8 mouse cellular contexts compared by ENCODE assay signal in genomic region chr12:105025271-105025946, GRCm38 (mm10). TPM values are rescaled to one million over a fixed set of nuclear protein-coding genes. Genes with fewer than 3 reads are reported as not detected.
DNase-seq lines count a peak whose midpoint lies in the region; ATAC-seq lines count a peak whose summit lies in the region.

No protein-coding gene starts in this region.

- no peaks in the 10 kb centered on the region for H3K9me3 ChIP-seq in forebrain, embryonic 15.5 days
- peaks cover 10% of the 10 kb centered on the region for H3K9me3 ChIP-seq in hindbrain, embryonic 13.5 days
- peaks cover 15% of the 10 kb centered on the region for H3K9me3 ChIP-seq in midbrain, embryonic 12.5 days

- intact Hi-C loops in left cerebral cortex, postnatal 4 days (cut with DNase I): loop anchor here (2.0 kb wide), 1 partner anchor 73 kb away; no protein-coding TSS in a partner anchor

- peak; percentile 57 for DNase-seq in ovary, postnatal 36 days (ENCODE audit: low spot score)
- no peak for DNase-seq in ovary, adult 18-20 months (ENCODE audit: low spot score)
- peak; percentile 89 for DNase-seq in c-Kit-positive CD71-positive TER-119-positive erythroid progenitor cells, embryonic 14.5 days (ENCODE audit: low spot score)
- DNase-seq in left cerebral cortex, postnatal 4 days: peak; percentile 80
- peak; percentile 63 to 71 for DNase-seq in spleen, postnatal 36 days (ENCODE audit: low spot score in 2 of 2)

- no peak overlapping the region for H3K4me3 ChIP-seq in forebrain, embryonic 15.5 days
- H3K4me3 ChIP-seq in hindbrain, embryonic 13.5 days: no peak overlapping the region
- no peak overlapping the region for H3K4me3 ChIP-seq in midbrain, embryonic 12.5 days

- peak; percentile 59 for ATAC-seq in forebrain, embryonic 15.5 days (replicated peaks)
- ATAC-seq in hindbrain, embryonic 13.5 days (ENCODE audit: low FRiP score): peak; percentile 53; the same call in 1 of the 2 replicates
- 0 out of 2 replicates have a peak, but pooled peaks have one; percentile 16 for ATAC-seq in midbrain, embryonic 12.5 days (ENCODE audit: low FRiP score, low read depth)

- H3K4me1 ChIP-seq in forebrain, embryonic 15.5 days: peaks cover 4% of the 10 kb centered on the region
- peaks cover 4% of the 10 kb centered on the region for H3K4me1 ChIP-seq in hindbrain, embryonic 13.5 days (replicated peaks)
- 0 out of 2 replicates have a peak, but pooled peaks cover 2% of the 10 kb centered on the region for H3K4me1 ChIP-seq in midbrain, embryonic 12.5 days

- H3K27me3 ChIP-seq in forebrain, embryonic 15.5 days: no peaks in the 10 kb centered on the region
- H3K27me3 ChIP-seq in hindbrain, embryonic 13.5 days: no peaks in the 10 kb centered on the region
- no peaks in the 10 kb centered on the region for H3K27me3 ChIP-seq in midbrain, embryonic 12.5 days

- H3K4me2 ChIP-seq in forebrain, embryonic 15.5 days (replicated peaks): no peak overlapping the region
- no peak overlapping the region for H3K4me2 ChIP-seq in hindbrain, embryonic 13.5 days
- no peak overlapping the region for H3K4me2 ChIP-seq in midbrain, embryonic 12.5 days (replicated peaks)

- no peak overlapping the region for H3K9ac ChIP-seq in forebrain, embryonic 15.5 days (replicated peaks)
- no peak overlapping the region for H3K9ac ChIP-seq in hindbrain, embryonic 13.5 days
- H3K9ac ChIP-seq in midbrain, embryonic 12.5 days (replicated peaks): no peak overlapping the region

- WGBS in forebrain, embryonic 15.5 days: 53% methylated on average over 8 of the region's 8 CpGs
- 51% methylated on average over 8 of the region's 8 CpGs for WGBS in hindbrain, embryonic 13.5 days
- 54% methylated on average over 8 of the region's 8 CpGs for WGBS in midbrain, embryonic 12.5 days

- H3K36me3 ChIP-seq in forebrain, embryonic 15.5 days: peaks cover 6% of the 10 kb centered on the region; the same call in 1 of the 2 replicates
- peaks cover 25% of the 10 kb centered on the region for H3K36me3 ChIP-seq in hindbrain, embryonic 13.5 days
- peaks cover 19% of the 10 kb centered on the region for H3K36me3 ChIP-seq in midbrain, embryonic 12.5 days

- H3K27ac ChIP-seq in forebrain, embryonic 15.5 days (replicated peaks): no peak overlapping the region
- H3K27ac ChIP-seq in hindbrain, embryonic 13.5 days: no peak overlapping the region
- H3K27ac ChIP-seq in midbrain, embryonic 12.5 days (replicated peaks): no peak overlapping the region

RNA-seq across cellular contexts. Expression of gene Glrx5, which starts 7.1 kb away (rescaled TPM):
- 145 and 149 TPM in 2 replicates for polyA plus RNA-seq in forebrain, embryonic 15.5 days (2015; fragmentation: Nextera tagmentation; extraction: Ambion mirVana)
- 156 and 158 TPM in 2 replicates for polyA plus RNA-seq in hindbrain, embryonic 13.5 days (2015; fragmentation: Nextera tagmentation; extraction: Ambion mirVana)
- total RNA-seq in left cerebral cortex, postnatal 4 days (2021): 10 to 100 TPM; 50.6 to 56.2 TPM
- 161 and 165 TPM in 2 replicates for polyA plus RNA-seq in midbrain, embryonic 12.5 days (2016; fragmentation: Nextera tagmentation; extraction: Ambion mirVana)

RNA-seq across cellular contexts. Expression of gene Syne3, which starts 15.8 kb away (rescaled TPM):
- polyA plus RNA-seq in forebrain, embryonic 15.5 days (2015; fragmentation: Nextera tagmentation; extraction: Ambion mirVana): 0.11 TPM in 1 of 2 replicates, not detected in the other
- polyA plus RNA-seq in hindbrain, embryonic 13.5 days (2015; fragmentation: Nextera tagmentation; extraction: Ambion mirVana): 0.25 and 0.31 TPM in 2 replicates
- total RNA-seq in left cerebral cortex, postnatal 4 days (2021): 1 to 10 TPM in 1 of 2 experiments, under 1 TPM in 1; 0.82 to 1.4 TPM
- 0.14 and 0.18 TPM in 2 replicates for polyA plus RNA-seq in midbrain, embryonic 12.5 days (2016; fragmentation: Nextera tagmentation; extraction: Ambion mirVana)
